In the genomic region with DNA sequence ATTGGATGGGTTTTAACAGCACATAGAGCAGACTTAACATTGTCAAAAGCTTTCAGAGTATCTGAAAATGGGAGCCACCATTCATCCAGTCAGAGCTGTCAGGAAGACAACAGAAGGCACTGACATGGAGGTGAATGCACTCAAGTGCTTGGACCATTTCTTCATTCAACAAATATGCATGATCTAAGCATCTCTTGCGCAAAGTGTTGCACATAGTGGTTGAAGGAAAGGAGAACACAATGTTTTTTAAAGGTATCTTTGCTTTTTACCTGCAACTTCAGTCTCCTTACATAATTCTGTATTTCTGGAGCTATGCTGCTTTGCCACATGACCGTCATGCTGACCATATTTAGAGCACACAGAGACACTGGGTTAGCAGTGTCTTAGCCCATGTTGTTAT, we compare ENCODE assay signal across 15 mouse cellular contexts.
"Had no signal": no experiment of that assay in that cellular context is flagged by ENCODE, and none has a peak within 500 bp of the region (broad histone marks: within the 10 kb centered on the region; RNA-seq: fewer than 3 reads in every experiment).

No protein-coding gene starts in this region.

- H3K27ac ChIP-seq: kidney, embryonic 15.5 days; limb, embryonic 12.5 days; limb, embryonic 15.5 days; liver, embryonic 14.5 days; midbrain, embryonic 10.5 days; midbrain, embryonic 13.5 days had no signal

- H3K9ac ChIP-seq: kidney, embryonic 15.5 days; limb, embryonic 12.5 days; limb, embryonic 15.5 days; liver, embryonic 14.5 days; midbrain, embryonic 13.5 days had no signal

- H3K27me3 ChIP-seq: kidney, embryonic 15.5 days; limb, embryonic 12.5 days; limb, embryonic 15.5 days; megakaryocyte, embryonic 14.5 days; midbrain, embryonic 13.5 days had no signal

- ATAC-seq: midbrain, embryonic 13.5 days; midbrain, embryonic 16.5 days had no signal

- H3K9me3 ChIP-seq: kidney, embryonic 15.5 days; limb, embryonic 12.5 days; limb, embryonic 15.5 days; megakaryocyte, embryonic 14.5 days; midbrain, embryonic 10.5 days; midbrain, embryonic 13.5 days had no signal

- H3K4me2 ChIP-seq: kidney, embryonic 15.5 days; limb, embryonic 12.5 days; limb, embryonic 15.5 days; midbrain, embryonic 13.5 days had no signal

- DNase-seq: kidney, adult 8-10 months; kidney, postnatal 10 days; left cerebral cortex, postnatal 4 days; lung, adult 2 months; lung, postnatal 14 days; thymus, adult 18-20 months; thymus, postnatal 36 days had no signal

- H3K36me3 ChIP-seq: kidney, embryonic 15.5 days; limb, embryonic 12.5 days; limb, embryonic 15.5 days; midbrain, embryonic 10.5 days; midbrain, embryonic 13.5 days had no signal

- H3K4me1 ChIP-seq: kidney, embryonic 15.5 days; limb, embryonic 12.5 days; limb, embryonic 15.5 days; megakaryocyte, embryonic 14.5 days; midbrain, embryonic 10.5 days; midbrain, embryonic 13.5 days had no signal

- H3K4me3 ChIP-seq: kidney, embryonic 15.5 days; limb, embryonic 12.5 days; limb, embryonic 15.5 days; megakaryocyte, embryonic 14.5 days; midbrain, embryonic 10.5 days; midbrain, embryonic 13.5 days had no signal
